ENCODE assay signal across 16 mouse cellular contexts in genomic region chr7:77152393-77152792, GRCm38 (mm10).
DNase-seq lines count a peak whose midpoint lies in the region; ATAC-seq and TF ChIP-seq lines count a peak whose summit lies in the region.
"Had no signal": no experiment of that assay in that cellular context is flagged by ENCODE, and none has a peak within 500 bp of the region (broad histone marks: within the 10 kb centered on the region; RNA-seq: fewer than 3 reads in every experiment).

No protein-coding gene starts in this region.

- no peaks in the 10 kb centered on the region for H3K27me3 ChIP-seq in hindbrain, embryonic 12.5 days
- no peaks in the 10 kb centered on the region for H3K27me3 ChIP-seq in hindbrain, embryonic 10.5 days (ENCODE audit: insufficient read depth, poor library complexity, severe bottlenecking)
- H3K27me3 ChIP-seq in midbrain, postnatal 0 days (ENCODE audit: insufficient read depth, low read length), result no peaks in the 10 kb centered on the region
- H3K27me3 ChIP-seq in midbrain, embryonic 11.5 days (ENCODE audit: control insufficient read depth, insufficient read depth, low read length), result no peaks in the 10 kb centered on the region
- no peaks in the 10 kb centered on the region for H3K27me3 ChIP-seq in hindbrain, postnatal 0 days (ENCODE audit: insufficient read depth, low read length)
- H3K27me3 ChIP-seq in splenic B cell, adult 2 months (ENCODE audit: control insufficient read depth, insufficient read depth, low read length, poor library complexity, severe bottlenecking), result no peaks in the 10 kb centered on the region
- H3K27me3 ChIP-seq: lung, embryonic 15.5 days; stomach, embryonic 15.5 days had no signal

- H3K36me3 ChIP-seq in hindbrain, embryonic 12.5 days, result no peaks in the 10 kb centered on the region
- H3K36me3 ChIP-seq in hindbrain, embryonic 10.5 days, result no peaks in the 10 kb centered on the region
- no peaks in the 10 kb centered on the region for H3K36me3 ChIP-seq in midbrain, postnatal 0 days (ENCODE audit: insufficient read depth, low read length)
- no peaks in the 10 kb centered on the region for H3K36me3 ChIP-seq in midbrain, embryonic 11.5 days (ENCODE audit: control insufficient read depth, insufficient read depth, low read length)
- H3K36me3 ChIP-seq in hindbrain, postnatal 0 days (ENCODE audit: insufficient read depth, low read length), result no peaks in the 10 kb centered on the region
- no peaks in the 10 kb centered on the region for H3K36me3 ChIP-seq in splenic B cell, adult 2 months (ENCODE audit: control insufficient read depth, insufficient read depth, low read length, poor library complexity, severe bottlenecking)
- H3K36me3 ChIP-seq: G1E; lung, embryonic 15.5 days; stomach, embryonic 15.5 days had no signal

- no peaks in the 10 kb centered on the region for H3K9me3 ChIP-seq in hindbrain, embryonic 12.5 days (replicated peaks)
- H3K9me3 ChIP-seq in hindbrain, embryonic 10.5 days, result no peaks in the 10 kb centered on the region
- H3K9me3 ChIP-seq in midbrain, postnatal 0 days (ENCODE audit: low read length), result no peaks in the 10 kb centered on the region
- H3K9me3 ChIP-seq in midbrain, embryonic 11.5 days (ENCODE audit: control insufficient read depth, low read length), result no peaks in the 10 kb centered on the region
- H3K9me3 ChIP-seq in hindbrain, postnatal 0 days (ENCODE audit: low read length), result no peaks in the 10 kb centered on the region
- H3K9me3 ChIP-seq: lung, embryonic 15.5 days; stomach, embryonic 15.5 days had no signal

- WGBS in hindbrain, embryonic 12.5 days, result 15% methylated on average over 3 of the region's 3 CpGs
- 12% methylated on average over 3 of the region's 3 CpGs for whole genome bisulfite sequencing in hindbrain, embryonic 10.5 days
- WGBS in midbrain, postnatal 0 days, result 17% methylated on average over 3 of the region's 3 CpGs
- 18% methylated on average over 3 of the region's 3 CpGs for WGBS in midbrain, embryonic 11.5 days
- 10% methylated on average over 3 of the region's 3 CpGs for WGBS in hindbrain, postnatal 0 days

- H3K4me1 ChIP-seq in hindbrain, embryonic 12.5 days, result peaks cover 9% of the 10 kb centered on the region
- H3K4me1 ChIP-seq in hindbrain, embryonic 10.5 days (replicated peaks), result peaks cover 10% of the 10 kb centered on the region
- H3K4me1 ChIP-seq in midbrain, postnatal 0 days (ENCODE audit: insufficient read depth, low read length), result 0 out of 2 replicates have a peak, but pooled peaks cover 3% of the 10 kb centered on the region
- no peaks in the 10 kb centered on the region for H3K4me1 ChIP-seq in midbrain, embryonic 11.5 days (ENCODE audit: control insufficient read depth, insufficient read depth, low read length)
- H3K4me1 ChIP-seq in hindbrain, postnatal 0 days (ENCODE audit: insufficient read depth, low read length), result no peaks in the 10 kb centered on the region; the same call in 1 of the 2 replicates
- H3K4me1 ChIP-seq: lung, embryonic 15.5 days; stomach, embryonic 15.5 days had no signal

- DNase-seq in hindbrain, embryonic 10.5 days (ENCODE audit: low spot score), result no peak
- DNase-seq in midbrain, postnatal 0 days (ENCODE audit: low spot score), result peak; percentile 5
- no peak for DNase-seq in midbrain, embryonic 11.5 days (ENCODE audit: low spot score, missing footprints)
- DNase-seq in hindbrain, postnatal 0 days (ENCODE audit: low spot score), result peak; percentile 3
- peak; percentile 3 for DNase-seq in splenic B cell, adult 2 months (ENCODE audit: low read depth, low spot score)
- DNase-seq: cerebellum, adult 2 months; heart, postnatal 4 days; liver; thymus, postnatal 4 days had no signal

- ATAC-seq in hindbrain, embryonic 12.5 days (ENCODE audit: low FRiP score), result peak; percentile 71; the same call in 1 of the 2 replicates
- ATAC-seq in midbrain, postnatal 0 days (ENCODE audit: low FRiP score), result no peak
- no peak for ATAC-seq in midbrain, embryonic 11.5 days (ENCODE audit: low FRiP score)
- no peak for ATAC-seq in hindbrain, postnatal 0 days
- no peak for ATAC-seq in frontal cortex, adult (ENCODE audit: low TSS enrichment)
- ATAC-seq in erythroid progenitor cell, adult 5-6 weeks (replicated peaks; ENCODE audit: low FRiP score, poor library complexity, severe bottlenecking), result no peak
- ATAC-seq: activated CD4-positive, CD25-positive, alpha-beta regulatory T cell, adult 4 months had no signal

- TF ChIP-seq CTCF in midbrain, postnatal 0 days (IDR thresholded peaks at IDR 0.05), result no peak
- no peak for TF ChIP-seq CTCF in hindbrain, postnatal 0 days (IDR thresholded peaks at IDR 0.05; ENCODE audit: low read depth)

- H3K27ac ChIP-seq in hindbrain, embryonic 12.5 days, result no peak overlapping the region
- no peak overlapping the region for H3K27ac ChIP-seq in hindbrain, embryonic 10.5 days
- H3K27ac ChIP-seq in midbrain, postnatal 0 days (ENCODE audit: low read depth, low read length), result no peak overlapping the region
- H3K27ac ChIP-seq in midbrain, embryonic 11.5 days (ENCODE audit: low read depth, low read length), result no peak overlapping the region
- H3K27ac ChIP-seq in hindbrain, postnatal 0 days, result no peak overlapping the region; the same call in 1 of the 2 replicates
- H3K27ac ChIP-seq: lung, embryonic 15.5 days; stomach, embryonic 15.5 days had no signal

- no peak overlapping the region for H3K9ac ChIP-seq in hindbrain, embryonic 12.5 days
- no peak overlapping the region for H3K9ac ChIP-seq in midbrain, postnatal 0 days (replicated peaks; ENCODE audit: low read length, poor library complexity, severe bottlenecking)
- H3K9ac ChIP-seq in midbrain, embryonic 11.5 days (ENCODE audit: low read length), result no peak overlapping the region
- H3K9ac ChIP-seq in hindbrain, postnatal 0 days (replicated peaks; ENCODE audit: low read length), result no peak overlapping the region
- H3K9ac ChIP-seq: lung, embryonic 15.5 days; stomach, embryonic 15.5 days had no signal

- no peak overlapping the region for H3K4me3 ChIP-seq in hindbrain, embryonic 12.5 days
- no peak overlapping the region for H3K4me3 ChIP-seq in hindbrain, embryonic 10.5 days
- H3K4me3 ChIP-seq in midbrain, postnatal 0 days (ENCODE audit: low read depth, low read length), result no peak overlapping the region
- H3K4me3 ChIP-seq in midbrain, embryonic 11.5 days (ENCODE audit: low read depth, low read length), result no peak overlapping the region
- no peak overlapping the region for H3K4me3 ChIP-seq in hindbrain, postnatal 0 days (ENCODE audit: low read length)
- H3K4me3 ChIP-seq: lung, embryonic 15.5 days; stomach, embryonic 15.5 days had no signal

- no peak overlapping the region for H3K4me2 ChIP-seq in hindbrain, embryonic 12.5 days (replicated peaks)
- no peak overlapping the region for H3K4me2 ChIP-seq in midbrain, postnatal 0 days (ENCODE audit: low read depth, low read length, poor library complexity, severe bottlenecking)
- H3K4me2 ChIP-seq in midbrain, embryonic 11.5 days, result no peak overlapping the region
- no peak overlapping the region for H3K4me2 ChIP-seq in hindbrain, postnatal 0 days (ENCODE audit: low read depth, low read length)
- H3K4me2 ChIP-seq: lung, embryonic 15.5 days; stomach, embryonic 15.5 days had no signal

Comparison
In these comparisons a context has a peak if more than half of its experiments do, and no peak if none do; other contexts are left out.
1. DNase-seq: peak in midbrain, postnatal 0 days (single experiment), hindbrain, postnatal 0 days (single experiment) and splenic B cell, adult 2 months (single experiment); none in hindbrain, embryonic 10.5 days (single experiment) and midbrain, embryonic 11.5 days (single experiment).